Mouse (Mus musculus): ENCODE data around the gene Ucn. TPM values are rescaled to one million over a fixed set of nuclear protein-coding genes. Genes with fewer than 3 reads are reported as not detected.

Gene Ucn
- total RNA-seq (2023): not detected

GRCm38 (mm10) chr5:31138241-31138967 is at the start of gene Ucn:
Gene Ucn, minus strand, starts transcription at chr5:31138829.

GRCm38 (mm10) chr5:31179766-31180630 is 41.4 kb upstream of the Ucn start, which contains the start of the genes Gm29609 and Gtf3c2:
Gene Gm29609, minus strand, starts transcription at chr5:31179911.
Gene Gtf3c2, minus strand, starts transcription at chr5:31180144.

GRCm38 (mm10) chr5:31154152-31154553 is 15.5 kb upstream of the Ucn start, which contains the start of gene Mpv17:
Gene Mpv17, minus strand, starts transcription at chr5:31154251.

GRCm38 (mm10) chr5:31116354-31116753 is 22.3 kb downstream of the Ucn start, which contains the start of gene Trim54:
Gene Trim54, plus strand, starts transcription at chr5:31116712.

GRCm38 (mm10) chr5:31108000-31108490 is 30.6 kb downstream of the Ucn start, which contains the start of gene Slc30a3:
Gene Slc30a3, minus strand, starts transcription at chr5:31108237.

GRCm38 (mm10) chr5:31105814-31106335 is 32.8 kb downstream of the Ucn start, which contains the start of gene Dnajc5g:
Gene Dnajc5g, plus strand, starts transcription at chr5:31106285.

Other genes with a start within 250 kb of the Ucn start
- 150 TPM for gene Ost4, start 231.0 kb downstream of the Ucn start, total RNA-seq (2023)
- gene Emilin1, start 225.4 kb downstream of the Ucn start, total RNA-seq (2023): 5.5 TPM
- 14.2 TPM for gene Khk, start 217.4 kb downstream of the Ucn start, total RNA-seq (2023)
- not detected for gene Cgref1, start 193.2 kb downstream of the Ucn start, total RNA-seq (2023)
- gene Preb, start 178.5 kb downstream of the Ucn start, total RNA-seq (2023): 163 TPM
- not detected for gene Tcf23, start 170.2 kb downstream of the Ucn start, total RNA-seq (2023)
- 32.9 TPM for gene Atraid, start 90.5 kb downstream of the Ucn start, total RNA-seq (2023)
- gene Slc5a6, start 89.9 kb downstream of the Ucn start, total RNA-seq (2023): 9.5 TPM
- 50.3 TPM for gene Cad, start 84.0 kb downstream of the Ucn start, total RNA-seq (2023)
- not detected for gene Dnajc5g, start 32.5 kb downstream of the Ucn start, total RNA-seq (2023)
- gene Slc30a3, start 30.6 kb downstream of the Ucn start, total RNA-seq (2023): 1.3 TPM
- not detected for gene Trim54, start 22.1 kb downstream of the Ucn start, total RNA-seq (2023)
- 18.9 TPM for gene Mpv17, start 15.4 kb upstream of the Ucn start, total RNA-seq (2023)
- gene Gm29609, start 41.1 kb upstream of the Ucn start, total RNA-seq (2023): 5.2 TPM
- gene Gtf3c2, start 41.3 kb upstream of the Ucn start, total RNA-seq (2023): 168 TPM
- gene Snx17, start 54.4 kb upstream of the Ucn start, total RNA-seq (2023): 68.5 TPM
- 36.4 TPM for gene Eif2b4, start 54.6 kb upstream of the Ucn start, total RNA-seq (2023)
- 27.9 TPM for gene Zfp513, start 63.5 kb upstream of the Ucn start, total RNA-seq (2023)
- gene Ppm1g, start 81.9 kb upstream of the Ucn start, total RNA-seq (2023): 128 TPM
- gene Nrbp1, start 102.0 kb upstream of the Ucn start, total RNA-seq (2023): 190 TPM
- not detected for gene Gm9970, start 102.4 kb upstream of the Ucn start, total RNA-seq (2023)
- 20.0 TPM for gene Krtcap3, start 112.9 kb upstream of the Ucn start, total RNA-seq (2023)
- 15.1 TPM for gene Ift172, start 152.3 kb upstream of the Ucn start, total RNA-seq (2023)
- gene Fndc4, start 157.3 kb upstream of the Ucn start, total RNA-seq (2023): not detected
- not detected for gene Gckr, start 158.6 kb upstream of the Ucn start, total RNA-seq (2023)

Data from CD4-positive naive resting alpha-beta T cell, adult 76 days (primary cell).